Mouse (Mus musculus): ENCODE results near the gene Fam78b.

Fam78b gene

DNA sequence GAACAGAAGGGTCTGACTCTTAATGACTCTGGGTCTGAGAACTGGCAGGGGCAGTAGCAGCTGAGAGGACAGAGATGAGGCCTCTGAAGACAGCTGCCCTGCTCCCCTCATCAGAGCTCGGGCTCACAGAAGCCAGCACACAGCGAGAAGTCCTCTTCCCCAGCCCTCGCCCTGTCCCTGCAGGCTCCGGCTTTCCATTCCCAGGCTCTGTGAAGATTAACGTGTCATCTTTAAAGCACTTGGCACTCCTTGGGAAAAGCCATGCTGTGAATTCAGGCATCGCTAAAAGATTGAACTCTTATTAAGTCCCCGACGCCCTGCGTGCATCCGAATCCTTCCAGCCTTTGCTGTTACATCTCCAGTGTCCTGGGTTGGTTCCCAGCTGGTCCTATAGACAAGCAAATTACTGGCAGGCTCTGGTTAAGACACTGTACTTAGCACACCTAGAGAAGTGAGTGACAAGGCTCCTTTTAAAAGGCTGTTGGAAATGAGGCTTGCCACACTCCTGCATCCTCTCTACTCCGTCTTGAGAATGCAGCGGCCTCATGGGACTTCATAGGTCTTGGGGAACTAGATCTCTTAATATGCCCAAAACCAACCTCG, 30.9 kb downstream of the Fam78b start:
- DNase-seq (ENCODE audit: low spot score) = no peak

GRCm38 (mm10) chr1:167034435-167034834, 33.2 kb downstream of the Fam78b start:
- no peak for DNase-seq (ENCODE audit: low spot score)

DNA sequence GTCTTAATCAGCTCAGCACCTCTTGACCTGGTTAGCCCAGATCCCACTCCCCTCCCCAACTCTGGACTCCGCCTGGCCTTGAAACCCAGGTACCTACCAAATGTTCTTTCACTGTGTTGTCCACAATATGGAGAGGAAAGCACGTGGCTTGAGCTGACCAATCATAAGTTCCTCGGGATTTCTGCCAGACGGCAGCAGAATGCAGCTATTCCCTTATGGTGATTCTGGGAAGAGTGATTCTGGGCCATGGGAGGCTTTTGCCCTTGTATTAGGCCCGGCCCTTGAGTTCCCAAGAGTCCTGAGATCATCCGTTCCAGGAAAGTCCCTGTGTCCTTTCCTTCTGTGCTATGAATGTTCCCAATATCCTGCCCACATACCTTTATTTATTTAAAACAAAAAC, 41.3 kb downstream of the Fam78b start:
- no peak for DNase-seq (ENCODE audit: low spot score)

DNA sequence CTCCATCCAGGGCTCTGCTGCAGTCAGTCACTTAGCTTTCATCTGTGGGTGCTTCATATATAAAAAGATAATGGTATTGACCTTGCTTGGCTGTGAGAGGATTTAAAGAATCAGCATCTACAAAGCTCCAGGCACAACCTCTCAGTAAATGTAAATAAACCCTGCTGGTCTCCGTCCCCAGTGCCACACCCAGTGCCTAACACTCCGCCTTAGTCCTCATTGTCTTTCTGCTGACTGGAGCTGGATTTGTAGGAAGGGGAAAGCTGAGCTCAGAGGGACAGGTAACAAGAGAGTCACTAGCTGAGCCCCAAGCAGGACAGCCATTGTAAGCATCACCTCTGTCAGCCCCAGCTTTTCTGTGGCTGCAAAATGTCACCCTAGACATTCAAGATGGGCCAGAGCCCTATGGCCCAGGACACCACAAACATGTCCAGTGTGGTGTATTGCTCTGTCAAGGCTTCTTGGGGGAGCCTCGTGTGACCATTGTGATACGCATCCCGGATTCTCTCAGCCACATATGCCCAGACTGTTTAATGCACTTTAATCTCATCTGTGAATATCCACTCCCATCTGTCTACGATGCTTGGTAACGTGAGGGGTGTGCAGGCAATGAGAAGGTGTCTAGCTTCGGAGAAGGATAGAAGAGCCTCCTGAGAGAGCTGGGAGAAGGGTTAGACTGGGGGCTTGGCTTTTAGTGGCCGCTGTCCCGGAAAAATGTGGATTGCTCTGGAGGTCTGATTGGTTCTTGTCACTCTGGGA, 45.1 kb downstream of the Fam78b start:
- DNase-seq (ENCODE audit: low spot score) = no peak

- DNase-seq (ENCODE audit: low spot score) = no peak
Measured at GRCm38 (mm10) chr1:167050859-167051258, 49.6 kb downstream of the Fam78b start.

DNA sequence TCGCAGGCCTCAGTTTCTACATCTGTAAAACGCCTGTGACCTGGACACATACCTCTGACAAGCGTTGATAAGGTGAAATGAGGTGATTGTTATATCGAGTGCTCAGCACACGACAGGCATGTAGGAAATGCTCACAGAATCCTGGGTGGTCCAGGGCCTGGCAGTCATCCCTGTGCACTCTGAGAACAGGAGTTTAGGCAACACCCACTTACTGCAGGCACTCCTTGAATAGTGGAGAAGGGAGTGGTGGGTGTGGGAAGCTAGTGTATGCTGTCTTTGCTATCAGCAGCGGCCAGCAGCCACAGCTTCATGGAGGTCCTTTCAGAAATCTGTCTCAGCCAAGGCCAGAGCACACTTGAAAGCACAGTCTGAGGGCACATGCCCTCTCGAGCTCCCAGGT, 52.8 kb downstream of the Fam78b start:
- DNase-seq (ENCODE audit: low spot score) = no peak

DNA sequence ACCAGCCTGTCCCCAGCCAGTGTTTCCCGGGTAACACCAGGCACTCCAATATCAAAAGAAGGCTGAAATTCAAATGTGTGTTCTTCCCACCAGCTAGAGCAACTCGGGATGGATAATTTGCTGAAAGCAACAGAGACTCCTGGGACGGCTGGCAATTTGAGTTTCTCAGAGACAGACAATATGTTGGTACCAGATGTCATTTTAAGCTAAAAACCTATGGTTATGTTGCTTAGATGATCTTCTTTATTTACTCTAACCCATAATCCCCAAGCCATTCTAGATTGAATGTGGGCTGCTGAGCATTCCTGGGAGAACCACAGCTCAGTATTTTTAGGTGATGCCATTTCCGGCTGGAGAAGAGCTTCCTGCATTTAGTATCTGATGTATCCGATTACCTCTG, 56.3 kb downstream of the Fam78b start:
- DNase-seq (ENCODE audit: low spot score) = no peak

GRCm38 (mm10) chr1:167059550-167060285, 58.5 kb downstream of the Fam78b start:
- no peak for DNase-seq (ENCODE audit: low spot score)

- no peak for DNase-seq (ENCODE audit: low spot score)
Measured at GRCm38 (mm10) chr1:167063971-167064370, 62.8 kb downstream of the Fam78b start.

GRCm38 (mm10) chr1:167065541-167065940, 64.3 kb downstream of the Fam78b start:
- DNase-seq (ENCODE audit: low spot score) = no peak

DNA sequence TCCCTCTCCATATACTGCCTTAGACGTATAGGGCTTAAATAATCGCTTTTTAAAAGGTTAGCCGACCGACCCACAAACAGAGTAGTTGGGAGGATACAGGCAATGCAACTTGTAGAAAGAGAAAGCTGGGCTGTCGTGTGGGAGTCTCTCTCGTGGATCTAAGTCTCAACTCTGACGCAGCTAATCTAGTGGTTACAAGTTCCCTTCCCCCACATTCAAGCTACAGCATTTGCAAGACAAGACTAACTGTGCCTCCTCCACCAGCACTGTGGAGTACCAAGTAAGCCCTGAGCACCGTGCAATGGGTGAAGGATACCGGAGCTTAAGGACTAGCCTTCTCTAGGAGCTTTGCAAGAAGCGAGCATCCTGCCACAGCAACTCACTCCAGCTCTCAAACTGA, 64.8 kb downstream of the Fam78b start:
- DNase-seq (ENCODE audit: low spot score) = no peak

DNA sequence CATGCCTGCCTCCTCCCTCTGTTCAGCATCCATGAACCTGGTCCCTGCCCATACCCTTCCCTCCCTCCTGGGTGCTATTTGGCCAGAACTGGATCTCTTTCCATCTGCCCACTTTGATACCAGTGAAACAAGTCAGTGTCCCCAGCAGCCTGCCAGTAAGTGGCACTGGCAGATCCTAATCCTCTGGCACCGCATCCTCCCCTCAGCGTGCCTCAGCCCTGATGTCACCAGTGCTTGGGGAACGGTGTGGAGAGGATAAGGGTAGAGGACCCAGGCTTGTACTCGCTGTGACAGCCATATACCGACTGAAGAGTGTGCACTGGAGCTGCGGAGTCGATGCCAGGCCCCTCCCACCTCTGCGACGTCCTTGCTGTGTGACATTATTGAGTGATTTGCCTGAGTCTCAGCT, 65.7 kb downstream of the Fam78b start:
- DNase-seq (ENCODE audit: low spot score) = no peak

DNA sequence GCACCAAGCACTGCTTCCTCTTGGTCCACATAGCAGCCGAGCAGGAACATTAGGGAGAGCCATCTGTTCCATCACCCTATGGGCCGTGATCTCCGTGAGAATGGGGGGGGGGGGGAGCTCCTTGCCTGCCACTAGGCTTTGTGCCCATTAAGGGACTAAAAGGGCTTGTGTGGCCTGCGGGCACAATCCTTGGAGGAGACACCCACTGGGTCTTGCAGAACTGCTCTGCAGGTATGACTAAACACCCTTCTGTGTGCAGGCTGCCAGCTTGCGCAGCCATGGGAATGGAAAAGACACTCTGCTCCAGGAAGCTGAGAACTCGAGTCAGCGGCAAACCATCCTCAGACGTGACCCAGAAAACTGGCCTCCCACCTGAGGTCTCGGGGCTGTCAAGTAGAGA, 68.5 kb downstream of the Fam78b start:
- DNase-seq (ENCODE audit: low spot score) = no peak

GRCm38 (mm10) chr1:167070306-167070705, 69.1 kb downstream of the Fam78b start:
- DNase-seq (ENCODE audit: low spot score) = no peak

- no peak for DNase-seq (ENCODE audit: low spot score)
Measured at GRCm38 (mm10) chr1:167075726-167076125, 74.5 kb downstream of the Fam78b start.

GRCm38 (mm10) chr1:167079476-167079875, 78.3 kb downstream of the Fam78b start:
- DNase-seq (ENCODE audit: low spot score) = no peak

DNA sequence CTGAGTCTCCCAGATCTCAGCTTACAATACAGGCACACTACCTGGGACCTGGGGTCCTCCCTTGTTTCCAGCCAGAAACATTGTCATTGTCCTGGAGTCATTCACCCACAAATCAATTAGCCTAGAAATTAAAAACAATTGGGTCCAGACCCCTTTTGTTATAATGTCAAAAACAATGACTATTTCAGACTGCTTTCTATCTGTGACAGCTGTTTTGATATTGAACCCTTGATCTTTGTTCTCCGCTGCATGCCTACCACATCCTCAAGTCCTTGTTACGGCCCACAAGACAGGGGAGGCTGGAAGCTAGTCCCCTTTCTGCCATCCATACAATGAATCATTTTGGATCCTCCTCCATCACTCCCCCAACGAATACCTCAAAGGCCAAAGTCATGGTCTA, 80.7 kb downstream of the Fam78b start:
- DNase-seq (ENCODE audit: low spot score) = no peak

- DNase-seq (ENCODE audit: low spot score) = no peak
Measured at GRCm38 (mm10) chr1:167082506-167083100, 81.4 kb downstream of the Fam78b start.

- DNase-seq (ENCODE audit: low spot score) = no peak
Measured at GRCm38 (mm10) chr1:167083181-167083580, 82.0 kb downstream of the Fam78b start.

GRCm38 (mm10) chr1:167084330-167084729, 83.1 kb downstream of the Fam78b start:
- no peak for DNase-seq (ENCODE audit: low spot score)

- no peak for DNase-seq (ENCODE audit: low spot score)
Measured at GRCm38 (mm10) chr1:167085461-167085860, 84.2 kb downstream of the Fam78b start.

GRCm38 (mm10) chr1:167090466-167090865, 89.2 kb downstream of the Fam78b start:
- DNase-seq (ENCODE audit: low spot score) = no peak

DNA sequence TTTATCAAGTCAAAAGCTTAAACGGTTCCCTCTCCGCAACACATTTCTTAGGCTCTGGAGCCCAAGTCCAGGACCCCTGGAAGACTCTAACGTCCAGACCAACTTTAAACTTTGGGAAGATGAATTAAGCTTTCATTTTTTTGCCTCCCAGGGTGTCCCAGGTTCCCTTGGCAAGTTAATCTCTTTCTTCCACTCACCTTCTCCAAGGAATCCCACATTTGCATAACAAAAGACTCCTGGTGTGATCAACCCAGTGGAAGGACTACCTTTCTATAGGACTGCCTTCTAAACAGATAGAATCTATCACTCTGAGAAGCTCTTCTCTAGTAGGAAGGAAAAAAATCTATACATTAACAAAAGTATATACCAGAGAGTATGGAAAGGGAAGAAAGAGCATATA, 92.3 kb downstream of the Fam78b start:
- no peak for DNase-seq (ENCODE audit: low spot score)

Data from ovary, adult 18-20 months (tissue).